Mouse (Mus musculus): ENCODE results near the gene Fbxl19.
A peak's percentile ranks its signal among the peaks of the same experiment; 100 is the strongest.

Gene Fbxl19

GRCm38 (mm10) chr7:127744366-127745045, at the start of gene Fbxl19:
Gene Fbxl19, plus strand, starts transcription at chr7:127744543.
- peak; percentile 83 for DNase-seq (ENCODE audit: extremely low spot score)

- no peak for DNase-seq (ENCODE audit: extremely low spot score)
These were observed 45.4 kb upstream of the Fbxl19 start for GRCm38 (mm10) chr7:127698986-127699385.

DNA sequence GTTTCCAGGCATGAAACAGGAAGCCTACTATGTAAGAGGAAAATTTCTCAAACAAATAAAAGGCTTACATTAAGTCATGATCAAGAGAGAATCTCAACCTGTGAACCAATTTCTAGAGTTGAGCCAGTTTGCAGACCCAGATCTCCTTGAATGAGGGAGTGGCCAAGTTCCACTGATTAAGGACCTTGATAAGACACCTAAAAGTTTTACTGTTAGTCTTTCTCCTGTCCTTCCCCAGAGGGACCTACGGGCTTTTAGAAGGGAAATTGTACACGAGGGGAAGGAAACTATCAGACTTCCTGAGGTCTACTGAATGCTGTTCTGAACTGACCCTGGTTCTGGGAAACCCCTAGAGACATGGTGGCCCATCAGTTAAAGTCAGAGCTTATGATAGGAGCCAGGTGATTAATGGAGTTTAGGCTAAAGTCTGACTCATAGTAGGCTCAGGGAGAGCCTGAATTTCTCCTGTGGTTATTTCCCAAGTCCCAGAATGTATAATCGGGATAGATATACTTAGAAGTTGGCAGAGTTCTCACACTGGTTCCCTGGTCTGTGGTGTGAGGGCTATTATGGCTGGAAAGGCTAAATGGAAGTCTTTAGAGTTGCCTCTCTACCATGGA, 43.5 kb upstream of the Fbxl19 start:
- DNase-seq (ENCODE audit: extremely low spot score): no peak

DNA sequence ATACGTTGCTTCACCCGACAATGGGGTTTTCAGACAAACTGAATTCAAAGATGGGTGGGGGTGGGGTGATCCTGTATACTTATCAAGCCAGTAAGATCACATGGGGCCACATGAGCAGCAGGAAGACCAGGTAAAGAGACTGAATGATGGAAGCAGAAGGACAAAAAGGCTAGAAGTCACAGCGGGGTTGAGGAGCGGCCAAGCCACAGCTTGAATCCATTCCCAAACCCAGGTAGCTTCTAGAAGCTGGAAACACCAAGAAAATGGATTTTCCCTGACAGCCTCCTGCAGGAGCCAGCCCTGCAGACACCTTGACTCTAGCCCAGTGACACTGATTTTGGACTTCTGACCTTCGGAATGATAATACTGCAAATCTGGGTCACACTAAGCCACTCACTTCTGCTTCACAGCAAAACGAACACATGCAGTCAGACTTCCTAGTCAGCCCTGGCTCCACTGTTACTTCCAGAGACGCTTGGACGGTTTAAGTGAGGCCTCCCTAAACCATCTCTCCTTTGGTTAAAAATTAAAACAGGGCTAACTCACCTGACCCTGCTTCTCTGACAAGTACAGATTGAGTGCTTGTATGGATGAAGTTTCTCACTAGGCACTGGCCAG, 40.7 kb upstream of the Fbxl19 start:
- DNase-seq (ENCODE audit: extremely low spot score): no peak

DNA sequence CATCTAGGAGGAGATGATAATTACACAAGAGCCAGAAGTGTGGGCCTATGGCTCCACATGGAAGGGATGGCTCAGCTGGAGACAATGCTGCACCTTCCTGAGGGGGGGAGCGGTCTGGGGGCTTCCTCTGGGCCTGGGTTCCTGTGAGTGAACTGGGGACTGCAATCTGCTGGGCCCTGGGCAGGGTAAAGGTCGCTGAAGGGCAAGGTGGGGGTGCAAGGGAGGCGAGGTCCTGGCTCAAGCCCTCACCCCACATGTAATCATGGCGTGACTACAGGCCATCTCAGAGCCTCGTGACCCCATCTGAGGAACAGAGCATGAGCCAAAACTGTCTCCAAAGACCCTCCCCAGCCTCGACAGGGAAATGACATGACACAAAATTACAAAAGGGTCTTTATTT, 39.7 kb upstream of the Fbxl19 start:
- DNase-seq (ENCODE audit: extremely low spot score): no peak

GRCm38 (mm10) chr7:127705706-127706105, 38.6 kb upstream of the Fbxl19 start:
- DNase-seq (ENCODE audit: extremely low spot score): no peak

GRCm38 (mm10) chr7:127707045-127707956, 37.0 kb upstream of the Fbxl19 start:
- no peak for DNase-seq (ENCODE audit: extremely low spot score)

- DNase-seq (ENCODE audit: extremely low spot score): no peak
These were observed 36.5 kb upstream of the Fbxl19 start for GRCm38 (mm10) chr7:127707957-127708206.

DNA sequence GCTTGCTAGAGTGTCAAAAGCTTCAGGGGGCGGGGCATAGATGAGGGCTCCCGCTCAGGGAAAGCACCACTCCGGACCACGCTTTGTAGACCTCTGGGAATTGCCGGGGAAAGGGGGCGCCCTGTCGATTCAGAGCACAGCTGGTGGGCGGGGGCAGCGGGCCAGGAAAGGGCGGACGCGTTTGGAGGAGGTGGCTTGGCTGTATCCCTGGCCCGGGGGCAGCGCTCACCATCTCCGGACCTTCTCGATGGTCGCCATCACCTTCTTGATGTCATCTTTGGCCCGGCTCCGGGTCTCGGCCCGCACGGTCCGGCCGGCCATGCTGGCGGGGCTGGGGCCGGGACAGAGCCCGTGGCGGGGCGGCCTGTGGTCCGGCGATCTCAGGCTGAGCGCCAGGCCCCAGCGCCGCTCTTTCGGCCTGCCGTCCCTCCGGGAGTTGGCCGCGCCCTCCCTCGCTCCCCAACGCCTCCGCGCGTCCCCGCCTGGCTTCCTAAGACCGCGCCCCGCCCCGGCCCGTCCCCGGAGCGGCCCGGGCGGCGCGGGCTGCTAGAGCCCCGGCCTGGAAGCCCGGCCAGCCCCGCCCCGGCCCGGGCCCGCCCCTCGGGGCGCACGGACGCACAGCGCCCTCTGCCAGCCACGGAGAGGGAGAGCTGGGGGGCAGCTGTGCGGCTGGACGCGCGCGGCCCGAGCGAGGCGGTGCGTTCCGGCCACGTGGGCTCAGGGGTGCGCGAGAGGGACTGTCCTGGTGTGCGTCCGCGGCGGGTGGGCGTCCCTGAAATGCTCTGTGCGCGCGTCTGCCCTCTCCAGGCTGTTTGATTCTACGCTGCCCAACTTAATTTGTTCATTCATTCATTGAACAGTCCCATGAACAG, 35.9 kb upstream of the Fbxl19 start, which contains the start of gene Bcl7c:
Bcl7c (minus strand) TSS at position 727 of the 872 bp plus-strand sequence.
- DNase-seq (ENCODE audit: extremely low spot score): peak; percentile 96

DNA sequence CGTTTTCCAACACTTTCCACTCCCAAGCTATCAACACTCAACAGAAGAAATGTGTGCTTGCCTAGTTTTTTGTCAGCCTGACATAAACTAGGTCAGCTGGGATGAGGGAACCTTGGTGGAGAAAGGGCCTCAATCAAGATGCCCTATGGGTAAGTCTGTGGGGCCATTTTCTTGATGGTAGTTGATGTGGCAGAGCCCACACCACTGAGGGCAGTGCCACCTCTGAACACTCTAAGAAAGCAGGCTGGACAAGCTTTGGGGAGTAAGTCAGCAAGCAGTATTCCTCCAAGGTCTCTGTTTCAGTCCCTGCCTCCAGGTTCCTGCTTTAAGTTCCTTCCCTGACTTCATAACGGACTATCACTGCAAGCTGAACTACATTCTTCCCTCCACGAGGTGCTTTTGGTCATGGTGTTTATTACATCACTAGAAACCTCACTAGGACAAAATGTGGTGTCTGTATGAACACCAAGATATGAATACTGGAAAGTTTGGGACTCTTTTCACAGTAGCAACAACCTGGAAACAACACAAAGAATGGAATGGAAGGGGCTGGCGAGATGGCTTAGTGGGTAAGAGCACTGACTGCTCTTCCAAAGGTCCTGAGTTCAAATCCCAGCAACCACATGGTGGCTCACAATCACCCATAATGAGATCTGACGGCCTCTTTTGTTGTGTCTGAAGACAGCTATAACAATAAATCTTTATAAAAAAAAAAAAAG, 34.9 kb upstream of the Fbxl19 start:
- DNase-seq (ENCODE audit: extremely low spot score): no peak

DNA sequence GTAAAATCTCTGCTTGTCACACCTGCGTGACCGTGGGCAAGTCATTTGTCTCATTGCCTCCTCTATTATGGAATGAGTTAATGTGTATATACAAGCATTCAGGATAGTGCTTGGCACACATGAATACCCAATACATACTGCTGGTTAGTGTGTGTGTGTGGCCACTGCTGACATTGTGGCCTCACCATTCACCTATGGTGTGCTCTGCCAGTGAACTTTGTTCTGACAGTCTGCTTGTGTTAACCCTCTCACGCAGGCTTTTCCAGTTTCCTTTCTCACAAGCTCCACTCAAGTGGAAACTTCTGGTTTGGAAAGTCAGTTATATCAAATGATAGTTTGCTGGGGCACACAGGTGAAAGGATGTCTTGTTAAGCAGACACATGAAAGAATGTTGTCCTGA, 33.3 kb upstream of the Fbxl19 start:
- DNase-seq (ENCODE audit: extremely low spot score): no peak

GRCm38 (mm10) chr7:127711456-127711855, 32.9 kb upstream of the Fbxl19 start:
- no peak for DNase-seq (ENCODE audit: extremely low spot score)

- DNase-seq (ENCODE audit: extremely low spot score): peak; percentile 89
These were observed 31.6 kb upstream of the Fbxl19 start, which contains the start of gene Ctf1 for GRCm38 (mm10) chr7:127712461-127713385. Gene Ctf1, plus strand, starts transcription at chr7:127712736.

GRCm38 (mm10) chr7:127714816-127715215, 29.5 kb upstream of the Fbxl19 start:
- DNase-seq (ENCODE audit: extremely low spot score): no peak

GRCm38 (mm10) chr7:127716992-127717391, 27.4 kb upstream of the Fbxl19 start:
- DNase-seq (ENCODE audit: extremely low spot score): peak; percentile 81

GRCm38 (mm10) chr7:127718339-127718738, 26.0 kb upstream of the Fbxl19 start:
- DNase-seq (ENCODE audit: extremely low spot score): no peak

GRCm38 (mm10) chr7:127719258-127719657, 25.1 kb upstream of the Fbxl19 start:
- no peak for DNase-seq (ENCODE audit: extremely low spot score)

- no peak for DNase-seq (ENCODE audit: extremely low spot score)
These were observed 18.9 kb upstream of the Fbxl19 start for GRCm38 (mm10) chr7:127725490-127725889.

- DNase-seq (ENCODE audit: extremely low spot score): no peak
These were observed 18.4 kb upstream of the Fbxl19 start for GRCm38 (mm10) chr7:127725924-127726323.
